Mouse (Mus musculus): ENCODE measurements at regions not wholly inside any gene's neighbourhood (a gene's known extent, or its start where the extent isn't known, plus 50 kb on each side); places are given as distances from the start of the nearest gene placed in this dataset.
A peak's percentile ranks its signal among the peaks of the same experiment; 100 is the strongest.

- DNase-seq: no peak
These were observed 88.4 kb downstream of the AI593442 start for GRCm38 (mm10) chr9:52591188-52591587.

GRCm38 (mm10) chr9:52574066-52574465, 105.5 kb downstream of the AI593442 start:
- DNase-seq: no peak

GRCm38 (mm10) chr9:52551577-52552281, 127.9 kb downstream of the AI593442 start:
- no peak for DNase-seq

- no peak for DNase-seq
These were observed 133.5 kb downstream of the AI593442 start for GRCm38 (mm10) chr9:52546071-52546470.

GRCm38 (mm10) chr9:52539086-52539485, 140.5 kb downstream of the AI593442 start:
- no peak for DNase-seq

- DNase-seq: no peak
These were observed 150.1 kb downstream of the AI593442 start for GRCm38 (mm10) chr9:52529444-52529915.

GRCm38 (mm10) chr9:52500487-52500886, 179.1 kb downstream of the AI593442 start:
- no peak for DNase-seq

- peak in 1 of 2 experiments; percentile 2 for DNase-seq
These were observed 183.9 kb downstream of the AI593442 start for GRCm38 (mm10) chr9:52495483-52496270.

GRCm38 (mm10) chr9:52492947-52493505, 186.6 kb downstream of the AI593442 start:
- peak; percentile 1 to 5 for DNase-seq

- DNase-seq: peak in 1 of 2 experiments; percentile 4
These were observed 205.9 kb downstream of the AI593442 start for GRCm38 (mm10) chr9:52473555-52474196.

GRCm38 (mm10) chr9:52472859-52473258, 206.7 kb downstream of the AI593442 start:
- peak; percentile 2 to 5 for DNase-seq

- DNase-seq: no peak
These were observed 221.1 kb downstream of the AI593442 start for GRCm38 (mm10) chr9:52458518-52458917.

GRCm38 (mm10) chr9:52454445-52454844, 225.1 kb downstream of the AI593442 start:
- DNase-seq: no peak

- DNase-seq: no peak
These were observed 227.8 kb downstream of the AI593442 start for GRCm38 (mm10) chr9:52451792-52452191.

GRCm38 (mm10) chr9:52448245-52448644, 231.3 kb downstream of the AI593442 start:
- DNase-seq: no peak

GRCm38 (mm10) chr9:52443228-52443627, 236.4 kb downstream of the AI593442 start:
- DNase-seq: no peak

- DNase-seq: no peak
These were observed 245.4 kb downstream of the AI593442 start for GRCm38 (mm10) chr9:52434215-52434614.

- no peak for DNase-seq
These were observed 254.2 kb downstream of the AI593442 start for GRCm38 (mm10) chr9:52425413-52425812.

- DNase-seq: no peak
These were observed 254.2 kb upstream of the Zc3h12c start for GRCm38 (mm10) chr9:52422622-52423021.

GRCm38 (mm10) chr9:52415706-52416105, 247.3 kb upstream of the Zc3h12c start:
- DNase-seq: no peak

GRCm38 (mm10) chr9:52407841-52408240, 239.5 kb upstream of the Zc3h12c start:
- DNase-seq: no peak

GRCm38 (mm10) chr9:52402496-52402895, 234.1 kb upstream of the Zc3h12c start:
- no peak for DNase-seq

GRCm38 (mm10) chr9:52379031-52379430, 210.7 kb upstream of the Zc3h12c start:
- DNase-seq: no peak

Data from cerebellum, adult 18-20 months (tissue).